Mouse (Mus musculus) liver, embryonic 16.5 days (tissue): Measurements from ENCODE around the gene Lmbrd2. TPM values are rescaled to one million over a fixed set of nuclear protein-coding genes. Genes with fewer than 3 reads are reported as not detected.
A peak's percentile ranks its signal among the peaks of the same experiment; 100 is the strongest.

ENCODE experiments used
- ATAC-seq: fragments of 200-750 bp; cut with Nextera tagmentation; 2 replicates; pipeline ENCODE4 v1.8.0; 2017; ENCODE audit warnings: low read depth, mild to moderate bottlenecking, moderate number of reproducible peaks, moderate library complexity
- H3K27ac ChIP-seq: fragments of 300-500 bp; sonication (generic); 2 replicates; pipeline ENCODE4 v1.5.1; 2014; ENCODE audit warnings: mild to moderate bottlenecking, low read length
- H3K27me3 ChIP-seq: fragments of 300-500 bp; sonication (generic); 2 replicates; pipeline ENCODE4 v1.6.1; 2014; ENCODE audit warnings: low read depth, low read length, mixed read lengths; ENCODE audit not compliant: control insufficient read depth, insufficient read depth
- H3K36me3 ChIP-seq: fragments of 300-500 bp; sonication (generic); 2 replicates; pipeline ENCODE4 v1.6.1; 2014; ENCODE audit warnings: mild to moderate bottlenecking; ENCODE audit not compliant: control insufficient read depth, insufficient read depth
- H3K4me1 ChIP-seq: fragments of 300-500 bp; sonication (generic); 2 replicates; pipeline ENCODE4 v1.6.1; 2014; ENCODE audit warnings: low read depth, low read length, mixed read lengths; ENCODE audit not compliant: control insufficient read depth
- H3K4me2 ChIP-seq: fragments of 300-500 bp; sonication (generic); 2 replicates; pipeline ENCODE4 v1.6.1; 2014; ENCODE audit warnings: low read depth, low read length, mixed read lengths
- H3K4me3 ChIP-seq: fragments of 300-500 bp; sonication (generic); 2 replicates; pipeline ENCODE4 v1.5.1; 2014; ENCODE audit warnings: low read depth, mild to moderate bottlenecking, low read length
- H3K9ac ChIP-seq: fragments of 300-500 bp; sonication (generic); 2 replicates; pipeline ENCODE4 v1.6.1; 2014; ENCODE audit warnings: low read depth, low read length
- H3K9me3 ChIP-seq: fragments of 300-500 bp; sonication (generic); replicated peaks from 2 replicates; pipeline ENCODE4 v1.6.1; 2016; ENCODE audit warnings: low read length; ENCODE audit not compliant: control insufficient read depth
- WGBS: fragments of 180-500 bp; shearing (Covaris S2); extraction: QIAGEN DNeasy Blood & Tissue Kit; methylation state at CpG from one replicate; pipeline ENCODE4 v1.1.7; 2014; ENCODE audit not compliant: insufficient replicate concordance; 5-methylcytosine and 5-hydroxymethylcytosine counted together
- polyA plus RNA-seq: library from polyadenylated mRNA; unstranded; fragments of >200 nt; fragmentation: Nextera tagmentation; extraction: Ambion mirVana; gene quantifications from 2 replicates; pipeline ENCODE4 v1.2.1, GENCODE M21; 2015

Gene Lmbrd2
- 1.9 and 2.0 TPM in 2 replicates for polyA plus RNA-seq

GRCm38 (mm10) chr15:9140252-9140680 is at the start of gene Lmbrd2:
Lmbrd2 (plus strand) TSS chr15:9140550.
- H3K4me2 ChIP-seq: peak within 1 kb of the TSS; percentile 81
- peaks cover 24% of the 10 kb centered on the region for H3K4me1 ChIP-seq
- WGBS: under 1% methylated on average over 34 of the region's 34 CpGs
- no peaks in the 10 kb centered on the region for H3K27me3 ChIP-seq
- no peaks in the 10 kb centered on the region for H3K9me3 ChIP-seq
- H3K9ac ChIP-seq: peak within 1 kb of the TSS; percentile 94
- H3K36me3 ChIP-seq: peaks cover 7% of the 10 kb centered on the region; the same call in 1 of the 2 replicates
- peak; percentile 99 for ATAC-seq
- peak within 1 kb of the TSS; percentile 71 for H3K27ac ChIP-seq
- H3K4me3 ChIP-seq: peak within 1 kb of the TSS; percentile 96

GRCm38 (mm10) chr15:9090662-9091061 is 49.7 kb upstream of the Lmbrd2 start:
- Histone ChIP-seq H3K36me3 (peaks cover 67% of the 10 kb centered on the region), H3K27me3 (no peaks in the 10 kb centered on the region)

GRCm38 (mm10) chr15:9093598-9094365 is 46.6 kb upstream of the Lmbrd2 start:
- 65% methylated on average over 11 of the region's 11 CpGs for WGBS
- Histone ChIP-seq H3K4me1 (peaks cover 19% of the 10 kb centered on the region), H3K36me3 (peaks cover 69% of the 10 kb centered on the region)

More at GRCm38 (mm10) chr15:9090662-9091061, 49.7 kb upstream of the Lmbrd2 start:
- Histone ChIP-seq H3K4me1 (peaks cover 38% of the 10 kb centered on the region), H3K4me3 (no peak overlapping the region), H3K27ac (no peak overlapping the region), H3K9ac (no peak overlapping the region), H3K4me2 (no peak overlapping the region), H3K9me3 (no peaks in the 10 kb centered on the region)
- ATAC-seq: no peak
- 56% methylated on average over 5 of the region's 5 CpGs for WGBS

GRCm38 (mm10) chr15:9094366-9094750 is 46.0 kb upstream of the Lmbrd2 start:
- Histone ChIP-seq H3K27ac (peak overlapping the region; percentile 3), H3K27me3 (no peaks in the 10 kb centered on the region), H3K9me3 (no peaks in the 10 kb centered on the region), H3K4me2 (peak overlapping the region; percentile 41), H3K36me3 (peaks cover 75% of the 10 kb centered on the region), H3K4me1 (peaks cover 19% of the 10 kb centered on the region), H3K4me3 (peak overlapping the region; percentile 20; the same call in 1 of the 2 replicates), H3K9ac (peak overlapping the region; percentile 29; the same call in 1 of the 2 replicates)
- peak; percentile 79 for ATAC-seq
- 24% methylated on average over 13 of the region's 13 CpGs for WGBS

More at GRCm38 (mm10) chr15:9093598-9094365, 46.6 kb upstream of the Lmbrd2 start:
- H3K4me3 ChIP-seq: peak overlapping the region; percentile 20; the same call in 1 of the 2 replicates
- peak overlapping the region; percentile 3 for H3K27ac ChIP-seq
- H3K4me2 ChIP-seq: peak overlapping the region; percentile 41
- peak; percentile 33 for ATAC-seq
- no peaks in the 10 kb centered on the region for H3K27me3 ChIP-seq
- H3K9me3 ChIP-seq: no peaks in the 10 kb centered on the region
- no peak overlapping the region for H3K9ac ChIP-seq

GRCm38 (mm10) chr15:9096865-9097264 is 43.5 kb upstream of the Lmbrd2 start:
- H3K4me3 ChIP-seq: no peak overlapping the region
- peaks cover 16% of the 10 kb centered on the region for H3K4me1 ChIP-seq
- 90% methylated on average over 4 of the region's 4 CpGs for WGBS
- peaks cover 82% of the 10 kb centered on the region for H3K36me3 ChIP-seq
- H3K9ac ChIP-seq: no peak overlapping the region
- no peak overlapping the region for H3K4me2 ChIP-seq
- ATAC-seq: no peak
- no peaks in the 10 kb centered on the region for H3K27me3 ChIP-seq
- H3K27ac ChIP-seq: no peak overlapping the region
- no peaks in the 10 kb centered on the region for H3K9me3 ChIP-seq

GRCm38 (mm10) chr15:9100446-9101077 is 39.8 kb upstream of the Lmbrd2 start:
- no peak overlapping the region for H3K4me3 ChIP-seq
- no peaks in the 10 kb centered on the region for H3K27me3 ChIP-seq
- H3K36me3 ChIP-seq: peaks cover 94% of the 10 kb centered on the region
- H3K4me1 ChIP-seq: no peaks in the 10 kb centered on the region; the same call in none of the 2 replicates
- no peak for ATAC-seq
- WGBS: 95% methylated on average over 10 of the region's 10 CpGs
- no peak overlapping the region for H3K27ac ChIP-seq
- H3K4me2 ChIP-seq: no peak overlapping the region
- H3K9me3 ChIP-seq: no peaks in the 10 kb centered on the region
- H3K9ac ChIP-seq: no peak overlapping the region

GRCm38 (mm10) chr15:9106303-9107074 is 33.9 kb upstream of the Lmbrd2 start:
- Histone ChIP-seq H3K27me3 (no peaks in the 10 kb centered on the region), H3K4me1 (no peaks in the 10 kb centered on the region), H3K4me2 (no peak overlapping the region), H3K9me3 (no peaks in the 10 kb centered on the region), H3K9ac (no peak overlapping the region), H3K27ac (no peak overlapping the region), H3K36me3 (peaks cover 74% of the 10 kb centered on the region), H3K4me3 (no peak overlapping the region)
- ATAC-seq: no peak
- 80% methylated on average over 13 of the region's 13 CpGs for WGBS

- no peak for ATAC-seq
- no peaks in the 10 kb centered on the region for H3K27me3 ChIP-seq
- H3K36me3 ChIP-seq: peaks cover 62% of the 10 kb centered on the region
- no peak overlapping the region for H3K9ac ChIP-seq
- no peak overlapping the region for H3K27ac ChIP-seq
- H3K4me3 ChIP-seq: no peak overlapping the region
- WGBS: 79% methylated on average over 6 of the region's 6 CpGs
- H3K9me3 ChIP-seq: no peaks in the 10 kb centered on the region
- no peaks in the 10 kb centered on the region for H3K4me1 ChIP-seq
- H3K4me2 ChIP-seq: no peak overlapping the region
These were observed 29.6 kb upstream of the Lmbrd2 start for GRCm38 (mm10) chr15:9110526-9111347.
